Mouse (Mus musculus) E14TG2a.4 (cell line): ENCODE measurements around the gene Dusp6.

Source experiments
- H3K27me3 ChIP-seq: 2 replicates; pipeline ENCODE4 v1.6.1; 2014; ENCODE audit warnings: low read length, control low read depth; ENCODE audit not compliant: insufficient read depth
- H3K36me3 ChIP-seq: 2 replicates; pipeline ENCODE4 v1.6.1; 2014; ENCODE audit warnings: low read length, control low read depth; ENCODE audit not compliant: insufficient read depth
- H3K4me1 ChIP-seq: replicated peaks from 2 replicates; pipeline ENCODE4 v1.6.1; 2014; ENCODE audit warnings: low read depth, low read length, control low read depth
- H3K4me3 ChIP-seq: replicated peaks from 2 replicates; pipeline ENCODE4 v1.5.1; 2014; ENCODE audit warnings: mild to moderate bottlenecking, low read length
- H3K9me3 ChIP-seq: 2 replicates; pipeline ENCODE4 v1.6.1; 2014; ENCODE audit warnings: low read length, control low read depth
- CTCF ChIP-seq: conservative IDR thresholded peaks from 2 replicates; pipeline ENCODE4 v1.5.1; 2014; ENCODE audit warnings: low read length
- NANOG ChIP-seq: IDR thresholded peaks from 2 replicates; pipeline ENCODE4 v1.6.1; 2014; ENCODE audit warnings: borderline replicate concordance, low read length, mixed read lengths
- POU5F1 ChIP-seq: IDR thresholded peaks from 2 replicates; pipeline ENCODE4 v1.6.1; 2014; ENCODE audit warnings: low read length, borderline replicate concordance

Dusp6 gene

GRCm38 (mm10) chr10:99259840-99260239 lies 3.2 kb upstream of the Dusp6 start:
- Histone ChIP-seq H3K4me3 (no peak overlapping the region), H3K4me1 (peaks cover 25% of the 10 kb centered on the region), H3K36me3 (no peaks in the 10 kb centered on the region), H3K27me3 (no peaks in the 10 kb centered on the region), H3K9me3 (no peaks in the 10 kb centered on the region)
- TF ChIP-seq CTCF (no peak), POU5F1 (no peak), NANOG (no peak)

- Histone ChIP-seq H3K9me3 (no peaks in the 10 kb centered on the region), H3K4me3 (peak overlapping the region; percentile 97), H3K27me3 (no peaks in the 10 kb centered on the region), H3K4me1 (peaks cover 33% of the 10 kb centered on the region), H3K36me3 (peaks cover 8% of the 10 kb centered on the region)
- TF ChIP-seq CTCF (no peak), POU5F1 (peak; percentile 11; the same call in 1 of the 2 replicates)
Measured at GRCm38 (mm10) chr10:99261151-99261635, 1.8 kb upstream of the Dusp6 start.

GRCm38 (mm10) chr10:99261636-99262318 lies 1.3 kb upstream of the Dusp6 start:
- H3K4me1 ChIP-seq: peaks cover 36% of the 10 kb centered on the region
- TF ChIP-seq NANOG (no peak), CTCF (no peak), POU5F1 (no peak)
- H3K36me3 ChIP-seq: peaks cover 14% of the 10 kb centered on the region
- peak overlapping the region; percentile 97 for H3K4me3 ChIP-seq
- no peaks in the 10 kb centered on the region for H3K27me3 ChIP-seq
- no peaks in the 10 kb centered on the region for H3K9me3 ChIP-seq

- Histone ChIP-seq H3K9me3 (no peaks in the 10 kb centered on the region), H3K4me1 (peaks cover 36% of the 10 kb centered on the region), H3K27me3 (no peaks in the 10 kb centered on the region), H3K36me3 (peaks cover 20% of the 10 kb centered on the region), H3K4me3 (peak overlapping the region; percentile 97)
- TF ChIP-seq CTCF (no peak), POU5F1 (no peak), NANOG (no peak)
Measured at GRCm38 (mm10) chr10:99262319-99262866, 638 bp upstream of the Dusp6 start.

GRCm38 (mm10) chr10:99263419-99264221 lies 589 bp downstream of the Dusp6 start:
- TF ChIP-seq CTCF: no peak
- TF ChIP-seq NANOG: no peak
- TF ChIP-seq POU5F1: no peak
- H3K27me3 ChIP-seq: no peaks in the 10 kb centered on the region

GRCm38 (mm10) chr10:99264301-99265010 lies 1.4 kb downstream of the Dusp6 start:
- Histone ChIP-seq H3K27me3 (no peaks in the 10 kb centered on the region), H3K4me3 (peak overlapping the region; percentile 97), H3K36me3 (peaks cover 30% of the 10 kb centered on the region), H3K4me1 (peaks cover 57% of the 10 kb centered on the region), H3K9me3 (no peaks in the 10 kb centered on the region)
- TF ChIP-seq POU5F1 (no peak), NANOG (no peak)

More at GRCm38 (mm10) chr10:99263419-99264221, 589 bp downstream of the Dusp6 start:
- Histone ChIP-seq H3K4me3 (peak overlapping the region; percentile 97), H3K4me1 (peaks cover 49% of the 10 kb centered on the region), H3K9me3 (no peaks in the 10 kb centered on the region), H3K36me3 (peaks cover 30% of the 10 kb centered on the region)

GRCm38 (mm10) chr10:99265011-99265694 lies 2.1 kb downstream of the Dusp6 start:
- peak; percentile 90 for TF ChIP-seq NANOG
- TF ChIP-seq POU5F1: no peak
- Histone ChIP-seq H3K4me1 (peaks cover 60% of the 10 kb centered on the region), H3K4me3 (peak overlapping the region; percentile 97), H3K9me3 (no peaks in the 10 kb centered on the region), H3K27me3 (no peaks in the 10 kb centered on the region), H3K36me3 (peaks cover 30% of the 10 kb centered on the region)
